Mouse (Mus musculus): Measurements from ENCODE around the gene Ap2a1. TPM values are rescaled to one million over a fixed set of nuclear protein-coding genes. Genes with fewer than 3 reads are reported as not detected.
"Not testable (repeated sequence)": the region's sequence is repeated elsewhere in the genome, so short reads cannot be mapped to it uniquely, and the experiment has no call there.

The Ap2a1 gene
- total RNA-seq, 2 experiments from 2014 or later = 356 to 358 TPM

- intact Hi-C loops (cut with DNase I) = no loop called here
Observed at GRCm38 (mm10) chr7:44905430-44905829, 23.9 kb downstream of the Ap2a1 start.

GRCm38 (mm10) chr7:44901230-44901722, 28.0 kb downstream of the Ap2a1 start:
- intact Hi-C loops (cut with DNase I) = no loop called here
- peak in 1 of 2 experiments; percentile 63 for DNase-seq (ENCODE audit: extremely low spot score in 1 of 2, low spot score in 2 of 2)

More at GRCm38 (mm10) chr7:44905430-44905829, 23.9 kb downstream of the Ap2a1 start:
- no peak for DNase-seq (ENCODE audit: extremely low spot score in 1 of 2, low spot score in 2 of 2)

- intact Hi-C loops (cut with DNase I) = no loop called here
- DNase-seq (ENCODE audit: extremely low spot score in 1 of 2, low spot score in 2 of 2) = no peak
Observed at GRCm38 (mm10) chr7:44900632-44901031, 28.7 kb downstream of the Ap2a1 start.

GRCm38 (mm10) chr7:44898607-44899006, 30.7 kb downstream of the Ap2a1 start:
- intact Hi-C loops (cut with DNase I) = no loop called here
- peak in 1 of 2 experiments; percentile 70 for DNase-seq (ENCODE audit: extremely low spot score in 1 of 2, low spot score in 2 of 2)

- DNase-seq (ENCODE audit: extremely low spot score in 1 of 2, low spot score in 2 of 2) = no peak
- intact Hi-C loops (cut with DNase I) = no loop called here
Observed at GRCm38 (mm10) chr7:44896499-44896898, 32.8 kb downstream of the Ap2a1 start.

- DNase-seq (ENCODE audit: extremely low spot score in 1 of 2, low spot score in 2 of 2) = peak; percentile 93 to 94
- intact Hi-C loops (cut with DNase I) = no loop called here
Observed at GRCm38 (mm10) chr7:44895593-44896434, 33.5 kb downstream of the Ap2a1 start, which contains the start of gene Fuz. Gene Fuz (plus strand): TSS chr7:44896079.

- intact Hi-C loops (cut with DNase I) = no loop called here
- DNase-seq (ENCODE audit: extremely low spot score in 1 of 2, low spot score in 2 of 2) = no peak
Observed at GRCm38 (mm10) chr7:44895206-44895592, 34.1 kb downstream of the Ap2a1 start.

- intact Hi-C loops (cut with DNase I) = no loop called here
- no peak for DNase-seq (ENCODE audit: extremely low spot score in 1 of 2, low spot score in 2 of 2)
Observed at GRCm38 (mm10) chr7:44894175-44894574, 35.1 kb downstream of the Ap2a1 start.

- intact Hi-C loops (cut with DNase I) = no loop called here
- DNase-seq (ENCODE audit: extremely low spot score in 1 of 2, low spot score in 2 of 2) = peak in 1 of 2 experiments; percentile 17
Observed at GRCm38 (mm10) chr7:44893197-44893596, 36.1 kb downstream of the Ap2a1 start.

GRCm38 (mm10) chr7:44892276-44892921, 36.9 kb downstream of the Ap2a1 start, which contains the start of gene Med25:
Gene Med25 (minus strand): TSS chr7:44892712.
- DNase-seq (ENCODE audit: extremely low spot score in 1 of 2, low spot score in 2 of 2) = peak; percentile 94 to 98
- intact Hi-C loops (cut with DNase I) = no loop called here

- no peak for DNase-seq (ENCODE audit: extremely low spot score in 1 of 2, low spot score in 2 of 2)
- intact Hi-C loops (cut with DNase I) = no loop called here
Observed at GRCm38 (mm10) chr7:44891611-44892010, 37.7 kb downstream of the Ap2a1 start.

GRCm38 (mm10) chr7:44890737-44891136, 38.6 kb downstream of the Ap2a1 start:
- intact Hi-C loops (cut with DNase I) = no loop called here
- DNase-seq (ENCODE audit: extremely low spot score in 1 of 2, low spot score in 2 of 2) = peak in 1 of 2 experiments; percentile 49

GRCm38 (mm10) chr7:44890180-44890579, 39.1 kb downstream of the Ap2a1 start:
- DNase-seq (ENCODE audit: extremely low spot score in 1 of 2, low spot score in 2 of 2) = peak in 1 of 2 experiments; percentile 24
- intact Hi-C loops (cut with DNase I) = no loop called here

GRCm38 (mm10) chr7:44888256-44889105, 40.8 kb downstream of the Ap2a1 start:
- DNase-seq (ENCODE audit: extremely low spot score in 1 of 2, low spot score in 2 of 2) = peak in 1 of 2 experiments; percentile 34
- intact Hi-C loops (cut with DNase I) = no loop called here

- intact Hi-C loops (cut with DNase I) = no loop called here
- peak in 1 of 2 experiments; percentile 25 for DNase-seq (ENCODE audit: extremely low spot score in 1 of 2, low spot score in 2 of 2)
Observed at GRCm38 (mm10) chr7:44886964-44887363, 42.3 kb downstream of the Ap2a1 start.

GRCm38 (mm10) chr7:44884637-44885036, 44.7 kb downstream of the Ap2a1 start:
- DNase-seq (ENCODE audit: extremely low spot score in 1 of 2, low spot score in 2 of 2) = no peak
- intact Hi-C loops (cut with DNase I) = no loop called here

GRCm38 (mm10) chr7:44883036-44883435, 46.3 kb downstream of the Ap2a1 start:
- intact Hi-C loops (cut with DNase I) = no loop called here
- no peak for DNase-seq (ENCODE audit: extremely low spot score in 1 of 2, low spot score in 2 of 2)

GRCm38 (mm10) chr7:44877833-44878232, 51.5 kb downstream of the Ap2a1 start:
- DNase-seq (ENCODE audit: extremely low spot score in 1 of 2, low spot score in 2 of 2) = no peak
- intact Hi-C loops (cut with DNase I) = no loop called here

GRCm38 (mm10) chr7:44871774-44872173, 57.5 kb downstream of the Ap2a1 start:
- DNase-seq (ENCODE audit: extremely low spot score in 1 of 2, low spot score in 2 of 2); intact Hi-C loops (cut with DNase I): not testable (repeated sequence)

All from left cerebral cortex, postnatal 10 days (tissue).